Mouse (Mus musculus) mouse embryonic stem cell (cell line): Measurements from ENCODE around the gene Gramd2.

ENCODE experiments used
- in situ Hi-C, 2 experiments: fragments of 300-500 bp; cut with MboI; formaldehyde crosslinking; loops; 1 replicate in 1 of 2; 3 replicates in 1 of 2; pipeline ENCODE4 v1.14.3; 2019 to 2020; ENCODE audit warnings: low sequenced_read_pairs in 2 of 2, low pct_unique_long_range_greater_than_20kb in 1 of 2, mixed read lengths in 1 of 2; ENCODE audit not compliant: unreplicated experiment in 1 of 2

Gene Gramd2

GRCm38 (mm10) chr9:59679678-59680533 is at the start of gene Gramd2:
Gene Gramd2 (plus strand): TSS chr9:59680144.
- in situ Hi-C loops: no loop called here

GRCm38 (mm10) chr9:59638372-59638771 is 41.6 kb upstream of the Gramd2 start:
- in situ Hi-C loops: no loop called here

- in situ Hi-C loops: no loop called here
These were observed 40.0 kb upstream of the Gramd2 start for GRCm38 (mm10) chr9:59639936-59640335.

- in situ Hi-C loops: no loop called here
These were observed 38.6 kb upstream of the Gramd2 start for GRCm38 (mm10) chr9:59641320-59641719.

- in situ Hi-C loops: no loop called here
These were observed 30.0 kb upstream of the Gramd2 start for GRCm38 (mm10) chr9:59649911-59650310.

- in situ Hi-C loops: no loop called here
These were observed 26.6 kb upstream of the Gramd2 start for GRCm38 (mm10) chr9:59653371-59653770.

GRCm38 (mm10) chr9:59654450-59654983 is 25.4 kb upstream of the Gramd2 start:
- in situ Hi-C loops: no loop called here

GRCm38 (mm10) chr9:59655958-59656634 is 23.8 kb upstream of the Gramd2 start, which contains the start of gene Pkm:
Gene Pkm (plus strand): TSS chr9:59656368.
- in situ Hi-C loops: no loop called here

- in situ Hi-C loops: no loop called here
These were observed 23.0 kb upstream of the Gramd2 start for GRCm38 (mm10) chr9:59656635-59657617.

GRCm38 (mm10) chr9:59658146-59658545 is 21.8 kb upstream of the Gramd2 start:
- in situ Hi-C loops: no loop called here

GRCm38 (mm10) chr9:59659036-59660026 is 20.6 kb upstream of the Gramd2 start:
- in situ Hi-C loops: no loop called here

- in situ Hi-C loops: no loop called here
These were observed 19.5 kb upstream of the Gramd2 start for GRCm38 (mm10) chr9:59660421-59660820.

- in situ Hi-C loops: no loop called here
These were observed 18.5 kb upstream of the Gramd2 start for GRCm38 (mm10) chr9:59661298-59661975.

GRCm38 (mm10) chr9:59663226-59663625 is 16.7 kb upstream of the Gramd2 start:
- in situ Hi-C loops: no loop called here

- in situ Hi-C loops: no loop called here
These were observed 16.0 kb upstream of the Gramd2 start for GRCm38 (mm10) chr9:59663957-59664356.

GRCm38 (mm10) chr9:59664664-59665256 is 15.2 kb upstream of the Gramd2 start:
- in situ Hi-C loops: no loop called here
